Mouse (Mus musculus) midbrain, embryonic 11.5 days (tissue): ENCODE data around the gene Rnf32. TPM values are rescaled to one million over a fixed set of nuclear protein-coding genes. Genes with fewer than 3 reads are reported as not detected.

ENCODE experiments used
- ATAC-seq: fragments of 200-750 bp; cut with Nextera tagmentation; 2 replicates; pipeline ENCODE4 v1.8.0; 2017; ENCODE audit warnings: moderate TSS enrichment, moderate library complexity; ENCODE audit not compliant: low FRiP score
- DNase-seq: peaks from one replicate; pipeline ENCODE4 v3.0.0; 2015; ENCODE audit warnings: low spot score; ENCODE audit errors: missing footprints
- H3K27ac ChIP-seq: fragments of 300-500 bp; sonication (generic); 2 replicates; pipeline ENCODE4 v1.5.1; 2014; ENCODE audit warnings: low read depth, low read length
- H3K27me3 ChIP-seq: fragments of 300-500 bp; sonication (generic); 2 replicates; pipeline ENCODE4 v1.6.1; 2014; ENCODE audit warnings: mild to moderate bottlenecking, low read length, moderate library complexity, mixed read lengths; ENCODE audit not compliant: control insufficient read depth, insufficient read depth
- H3K36me3 ChIP-seq: fragments of 300-500 bp; sonication (generic); 2 replicates; pipeline ENCODE4 v1.6.1; 2014; ENCODE audit warnings: mild to moderate bottlenecking, low read length, moderate library complexity, mixed read lengths; ENCODE audit not compliant: control insufficient read depth, insufficient read depth
- H3K4me1 ChIP-seq: fragments of 300-500 bp; sonication (generic); 2 replicates; pipeline ENCODE4 v1.6.1; 2014; ENCODE audit warnings: low read length; ENCODE audit not compliant: control insufficient read depth, insufficient read depth
- H3K4me2 ChIP-seq: fragments of 300-500 bp; sonication (generic); 2 replicates; pipeline ENCODE4 v1.6.1; 2014; ENCODE audit warnings: mild to moderate bottlenecking, moderate library complexity
- H3K4me3 ChIP-seq: fragments of 300-500 bp; sonication (generic); 2 replicates; pipeline ENCODE4 v1.5.1; 2014; ENCODE audit warnings: low read depth, low read length
- H3K9ac ChIP-seq: fragments of 300-500 bp; sonication (generic); 2 replicates; pipeline ENCODE4 v1.6.1; 2014; ENCODE audit warnings: low read length
- H3K9me3 ChIP-seq: fragments of 300-500 bp; sonication (generic); 2 replicates; pipeline ENCODE4 v1.6.1; 2016; ENCODE audit warnings: low read length; ENCODE audit not compliant: control insufficient read depth
- WGBS: fragments of 180-500 bp; shearing (Covaris S2); extraction: QIAGEN DNeasy Blood & Tissue Kit; methylation state at CpG from one replicate; pipeline ENCODE4 v1.1.7; 2014; 5-methylcytosine and 5-hydroxymethylcytosine counted together
- polyA plus RNA-seq: library from polyadenylated mRNA; unstranded; fragments of >200 nt; fragmentation: Nextera tagmentation; extraction: Ambion mirVana; gene quantifications from 2 replicates; pipeline ENCODE4 v1.2.1, GENCODE M21; 2014

The Rnf32 gene
- polyA plus RNA-seq, 1 experiment from 2014 or later, result 9.6 TPM

GRCm38 (mm10) chr5:29244769-29245168 is 49.0 kb downstream of the Rnf32 start:
- DNase-seq, result no peak
- no CpG with 5 or more reads among the region's 1 CpGs for WGBS

GRCm38 (mm10) chr5:29250795-29251495 is 55.2 kb downstream of the Rnf32 start:
- Histone ChIP-seq H3K9me3 (peaks cover 4% of the 10 kb centered on the region; the same call in 1 of the 2 replicates), H3K27me3 (no peaks in the 10 kb centered on the region), H3K4me2 (no peak overlapping the region), H3K4me1 (peaks cover 20% of the 10 kb centered on the region), H3K4me3 (no peak overlapping the region), H3K27ac (peak overlapping the region; percentile 41), H3K36me3 (no peaks in the 10 kb centered on the region), H3K9ac (no peak overlapping the region)
- DNase-seq, result peak; percentile 90
- ATAC-seq, result peak; percentile 93
- WGBS, result 6% methylated on average over 8 of the region's 8 CpGs

More at GRCm38 (mm10) chr5:29244769-29245168, 49.0 kb downstream of the Rnf32 start:
- H3K27me3 ChIP-seq, result no peaks in the 10 kb centered on the region
- H3K4me3 ChIP-seq, result no peak overlapping the region
- H3K27ac ChIP-seq, result no peak overlapping the region
- no peak for ATAC-seq
- H3K9ac ChIP-seq, result no peak overlapping the region
- H3K4me1 ChIP-seq, result no peaks in the 10 kb centered on the region
- H3K4me2 ChIP-seq, result no peak overlapping the region
- no peaks in the 10 kb centered on the region for H3K36me3 ChIP-seq
- H3K9me3 ChIP-seq, result peaks cover 4% of the 10 kb centered on the region; the same call in 1 of the 2 replicates

DNA sequence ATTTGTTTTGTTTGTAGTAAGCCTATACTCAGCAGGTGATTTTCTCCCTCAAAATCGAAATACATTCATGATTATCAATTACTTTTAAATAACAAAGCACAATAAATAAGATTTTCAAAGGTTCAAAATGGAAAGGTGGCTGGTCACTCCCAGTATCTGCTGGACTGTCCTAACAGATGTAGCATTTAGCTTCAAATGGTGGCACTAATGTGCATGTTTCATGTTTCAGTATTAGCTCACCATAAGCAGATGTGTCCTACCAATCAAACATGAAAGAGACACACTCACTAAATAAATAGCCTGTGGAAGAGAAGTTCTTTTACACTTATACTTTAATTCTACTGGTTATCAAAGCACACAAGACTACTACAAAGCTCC is 55.7 kb downstream of the Rnf32 start:
- H3K27ac ChIP-seq, result peak overlapping the region; percentile 51; the same call in 1 of the 2 replicates
- no peak overlapping the region for H3K4me3 ChIP-seq
- DNase-seq (peak; percentile 87), ATAC-seq (peak; percentile 56; the same call in 1 of the 2 replicates)
- H3K27me3 ChIP-seq, result no peaks in the 10 kb centered on the region
- peaks cover 20% of the 10 kb centered on the region for H3K4me1 ChIP-seq
- no peak overlapping the region for H3K9ac ChIP-seq
- no peaks in the 10 kb centered on the region for H3K36me3 ChIP-seq
- H3K4me2 ChIP-seq, result no peak overlapping the region
- WGBS, result 37% methylated on average over 1 of the region's 1 CpGs
- peaks cover 4% of the 10 kb centered on the region; the same call in 1 of the 2 replicates for H3K9me3 ChIP-seq

DNA sequence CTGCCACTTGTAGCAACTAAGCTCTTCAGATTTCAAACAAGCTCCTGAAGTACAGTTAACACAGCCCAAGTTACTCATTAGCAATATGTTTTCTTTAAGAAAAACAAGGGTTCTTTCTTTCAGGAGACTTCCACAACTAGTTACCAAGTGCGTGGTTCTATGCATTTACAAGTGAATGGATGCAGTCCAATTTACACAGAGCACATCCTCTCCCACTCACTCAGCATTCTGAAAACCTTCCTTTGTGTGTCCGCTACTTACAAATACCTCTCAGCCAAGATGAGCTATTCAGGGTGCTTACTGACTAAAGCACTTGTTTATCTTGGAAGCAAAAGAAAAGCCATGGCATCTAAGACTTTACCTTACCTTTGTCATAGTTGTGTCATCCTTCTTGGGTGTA is 58.1 kb downstream of the Rnf32 start:
- Histone ChIP-seq H3K9me3 (no peaks in the 10 kb centered on the region), H3K4me3 (no peak overlapping the region), H3K9ac (no peak overlapping the region), H3K36me3 (no peaks in the 10 kb centered on the region), H3K4me2 (no peak overlapping the region), H3K4me1 (peaks cover 20% of the 10 kb centered on the region), H3K27me3 (no peaks in the 10 kb centered on the region), H3K27ac (peak overlapping the region; percentile 21; the same call in 1 of the 2 replicates)
- ATAC-seq, result no peak
- no peak for DNase-seq
- WGBS, result 23% methylated on average over 2 of the region's 2 CpGs

- Histone ChIP-seq H3K9me3 (no peaks in the 10 kb centered on the region), H3K36me3 (no peaks in the 10 kb centered on the region), H3K4me1 (no peaks in the 10 kb centered on the region), H3K4me3 (no peak overlapping the region), H3K27ac (no peak overlapping the region), H3K27me3 (no peaks in the 10 kb centered on the region), H3K9ac (no peak overlapping the region), H3K4me2 (no peak overlapping the region)
- 60% methylated on average over 4 of the region's 4 CpGs for WGBS
- ATAC-seq, result no peak
- DNase-seq, result no peak
Observed at GRCm38 (mm10) chr5:29270879-29271278, 75.1 kb downstream of the Rnf32 start.

DNA sequence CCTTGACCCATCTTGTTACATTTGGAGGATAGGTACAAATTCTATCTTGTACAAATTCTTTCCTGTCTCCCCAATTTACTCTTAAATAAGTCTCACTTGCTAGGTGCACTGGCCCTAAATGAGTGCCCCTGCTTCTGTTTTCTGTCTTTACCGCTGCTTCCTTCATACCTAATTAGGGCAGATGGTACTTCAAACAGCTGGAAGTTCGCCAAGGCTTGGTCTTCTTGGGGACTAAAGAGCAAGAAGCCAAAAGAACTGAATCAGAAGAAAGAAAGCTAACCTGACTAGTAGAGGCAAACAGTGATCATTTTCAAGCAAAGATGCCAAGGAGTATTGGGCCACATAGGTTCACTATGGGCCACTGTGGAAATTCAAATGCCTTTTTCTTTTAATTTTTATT is 77.6 kb downstream of the Rnf32 start:
- no peaks in the 10 kb centered on the region for H3K36me3 ChIP-seq
- no peak overlapping the region for H3K4me3 ChIP-seq
- no peak overlapping the region for H3K9ac ChIP-seq
- H3K4me1 ChIP-seq, result no peaks in the 10 kb centered on the region
- H3K27me3 ChIP-seq, result no peaks in the 10 kb centered on the region
- H3K9me3 ChIP-seq, result no peaks in the 10 kb centered on the region
- DNase-seq, result no peak
- ATAC-seq, result no peak
- no peak overlapping the region for H3K4me2 ChIP-seq
- 82% methylated on average over 2 of the region's 2 CpGs for WGBS
- H3K27ac ChIP-seq, result no peak overlapping the region

GRCm38 (mm10) chr5:29274746-29275145 is 79.0 kb downstream of the Rnf32 start:
- Histone ChIP-seq H3K4me3 (no peak overlapping the region), H3K4me1 (no peaks in the 10 kb centered on the region), H3K36me3 (no peaks in the 10 kb centered on the region), H3K4me2 (no peak overlapping the region), H3K27ac (no peak overlapping the region), H3K9me3 (no peaks in the 10 kb centered on the region), H3K9ac (no peak overlapping the region), H3K27me3 (no peaks in the 10 kb centered on the region)
- no peak for ATAC-seq
- DNase-seq, result no peak

Other genes with a start within 250 kb of the Rnf32 start
- gene Lmbr1, start 182.4 kb downstream of the Rnf32 start, polyA plus RNA-seq, result 13.9 and 16.5 TPM in 2 replicates
- 26.4 and 32.1 TPM in 2 replicates for gene Nom1, start 238.7 kb downstream of the Rnf32 start, polyA plus RNA-seq